Mouse (Mus musculus) heart, embryonic 15.5 days (tissue): ENCODE results near the gene Lonrf2. TPM values are rescaled to one million over a fixed set of nuclear protein-coding genes. Genes with fewer than 3 reads are reported as not detected.

Experiments
- ATAC-seq: fragments of 200-750 bp; cut with Nextera tagmentation; replicated peaks from 2 replicates; pipeline ENCODE4 v1.8.0; 2017; ENCODE audit warnings: low read depth, moderate TSS enrichment; ENCODE audit not compliant: insufficient number of reproducible peaks, insufficient read depth, low FRiP score
- H3K27ac ChIP-seq: fragments of 300-500 bp; sonication (generic); 2 replicates; pipeline ENCODE4 v1.5.1; 2015; ENCODE audit warnings: mild to moderate bottlenecking, inconsistent platforms
- H3K27me3 ChIP-seq: fragments of 300-500 bp; sonication (generic); 2 replicates; pipeline ENCODE4 v1.6.1; 2015; ENCODE audit warnings: inconsistent platforms
- H3K36me3 ChIP-seq: fragments of 300-500 bp; sonication (generic); 2 replicates; pipeline ENCODE4 v1.6.1; 2015; ENCODE audit warnings: mild to moderate bottlenecking, inconsistent platforms
- H3K4me1 ChIP-seq: fragments of 300-500 bp; sonication (generic); replicated peaks from 2 replicates; pipeline ENCODE4 v1.6.1; 2015; ENCODE audit warnings: inconsistent platforms
- H3K4me2 ChIP-seq: fragments of 300-500 bp; sonication (generic); 2 replicates; pipeline ENCODE4 v1.6.1; 2015; ENCODE audit warnings: inconsistent platforms, mild to moderate bottlenecking, moderate library complexity
- H3K4me3 ChIP-seq: fragments of 300-500 bp; sonication (generic); 2 replicates; pipeline ENCODE4 v1.5.1; 2015; ENCODE audit warnings: mild to moderate bottlenecking, inconsistent platforms
- H3K9ac ChIP-seq: fragments of 300-500 bp; sonication (generic); 2 replicates; pipeline ENCODE4 v1.6.1; 2015; ENCODE audit warnings: mild to moderate bottlenecking, inconsistent platforms
- H3K9me3 ChIP-seq: fragments of 300-500 bp; sonication (generic); replicated peaks from 2 replicates; pipeline ENCODE4 v1.6.1; 2016; ENCODE audit warnings: inconsistent platforms
- WGBS: fragments of 180-500 bp; shearing (Covaris S2); methylation state at CpG from one replicate; pipeline ENCODE4 v1.1.7; 2015; ENCODE audit warnings: mixed read lengths; 5-methylcytosine and 5-hydroxymethylcytosine counted together
- polyA plus RNA-seq: library from polyadenylated mRNA; unstranded; fragments of >200 nt; fragmentation: Nextera tagmentation; extraction: Ambion mirVana; gene quantifications from 2 replicates; pipeline ENCODE4 v1.2.1, GENCODE M21; 2015

Gene Lonrf2
- polyA plus RNA-seq, 1 experiment from 2014 or later: 0.53 TPM

- no peaks in the 10 kb centered on the region for H3K36me3 ChIP-seq
- H3K27ac ChIP-seq: no peak overlapping the region
- H3K4me2 ChIP-seq: no peak overlapping the region
- H3K4me3 ChIP-seq: no peak overlapping the region
- no peaks in the 10 kb centered on the region for H3K4me1 ChIP-seq
- H3K9ac ChIP-seq: no peak overlapping the region
- 15% methylated on average over 4 of the region's 4 CpGs for WGBS
- H3K9me3 ChIP-seq: no peaks in the 10 kb centered on the region
- H3K27me3 ChIP-seq: no peaks in the 10 kb centered on the region
- no peak for ATAC-seq
Observed at GRCm38 (mm10) chr1:38862213-38862612, 25.7 kb upstream of the Lonrf2 start.

GRCm38 (mm10) chr1:38860867-38861524, 24.5 kb upstream of the Lonrf2 start:
- Histone ChIP-seq H3K9me3 (no peaks in the 10 kb centered on the region), H3K4me2 (no peak overlapping the region), H3K36me3 (no peaks in the 10 kb centered on the region), H3K4me3 (no peak overlapping the region), H3K27me3 (no peaks in the 10 kb centered on the region), H3K9ac (no peak overlapping the region), H3K4me1 (no peaks in the 10 kb centered on the region), H3K27ac (no peak overlapping the region)
- ATAC-seq: no peak
- WGBS: 76% methylated on average over 9 of the region's 9 CpGs

- WGBS: 69% methylated on average over 5 of the region's 5 CpGs
- Histone ChIP-seq H3K27ac (no peak overlapping the region), H3K9me3 (no peaks in the 10 kb centered on the region), H3K9ac (no peak overlapping the region), H3K36me3 (no peaks in the 10 kb centered on the region), H3K4me1 (no peaks in the 10 kb centered on the region), H3K4me3 (no peak overlapping the region), H3K4me2 (no peak overlapping the region), H3K27me3 (no peaks in the 10 kb centered on the region)
- no peak for ATAC-seq
Observed at GRCm38 (mm10) chr1:38860207-38860606, 23.7 kb upstream of the Lonrf2 start.

- Histone ChIP-seq H3K4me3 (no peak overlapping the region), H3K36me3 (no peaks in the 10 kb centered on the region), H3K9me3 (no peaks in the 10 kb centered on the region), H3K4me2 (no peak overlapping the region), H3K27ac (no peak overlapping the region), H3K27me3 (0 out of 2 replicates have a peak, but pooled peaks cover 2% of the 10 kb centered on the region), H3K9ac (no peak overlapping the region), H3K4me1 (no peaks in the 10 kb centered on the region)
- WGBS: 11% methylated on average over 3 of the region's 3 CpGs
- ATAC-seq: no peak
Observed at GRCm38 (mm10) chr1:38856196-38856595, 19.7 kb upstream of the Lonrf2 start.

GRCm38 (mm10) chr1:38852250-38852649, 15.7 kb upstream of the Lonrf2 start:
- Histone ChIP-seq H3K9me3 (no peaks in the 10 kb centered on the region), H3K4me2 (no peak overlapping the region), H3K36me3 (no peaks in the 10 kb centered on the region), H3K27ac (no peak overlapping the region), H3K27me3 (0 out of 2 replicates have a peak, but pooled peaks cover 2% of the 10 kb centered on the region), H3K9ac (no peak overlapping the region), H3K4me3 (no peak overlapping the region), H3K4me1 (no peaks in the 10 kb centered on the region)
- ATAC-seq: no peak
- 65% methylated on average over 2 of the region's 2 CpGs for WGBS

GRCm38 (mm10) chr1:38850650-38851049, 14.1 kb upstream of the Lonrf2 start:
- Histone ChIP-seq H3K36me3 (no peaks in the 10 kb centered on the region), H3K9ac (no peak overlapping the region), H3K4me3 (no peak overlapping the region), H3K27me3 (0 out of 2 replicates have a peak, but pooled peaks cover 2% of the 10 kb centered on the region), H3K27ac (no peak overlapping the region), H3K9me3 (no peaks in the 10 kb centered on the region), H3K4me1 (no peaks in the 10 kb centered on the region), H3K4me2 (no peak overlapping the region)
- 59% methylated on average over 2 of the region's 2 CpGs for WGBS
- no peak for ATAC-seq

- no peak overlapping the region for H3K4me2 ChIP-seq
- no peak overlapping the region for H3K27ac ChIP-seq
- H3K9ac ChIP-seq: no peak overlapping the region
- no peak for ATAC-seq
- no peaks in the 10 kb centered on the region for H3K9me3 ChIP-seq
- H3K27me3 ChIP-seq: no peaks in the 10 kb centered on the region
- no peaks in the 10 kb centered on the region for H3K36me3 ChIP-seq
- H3K4me1 ChIP-seq: no peaks in the 10 kb centered on the region
- H3K4me3 ChIP-seq: no peak overlapping the region
- 89% methylated on average over 2 of the region's 2 CpGs for WGBS
Observed at GRCm38 (mm10) chr1:38848451-38849289, 12.2 kb upstream of the Lonrf2 start.

- no peak overlapping the region for H3K9ac ChIP-seq
- no peaks in the 10 kb centered on the region for H3K36me3 ChIP-seq
- WGBS: 70% methylated on average over 11 of the region's 11 CpGs
- no peaks in the 10 kb centered on the region for H3K27me3 ChIP-seq
- H3K4me3 ChIP-seq: no peak overlapping the region
- ATAC-seq: no peak
- H3K27ac ChIP-seq: no peak overlapping the region
- H3K4me1 ChIP-seq: no peaks in the 10 kb centered on the region
- H3K9me3 ChIP-seq: no peaks in the 10 kb centered on the region
- H3K4me2 ChIP-seq: no peak overlapping the region
Observed at GRCm38 (mm10) chr1:38847975-38848374, 11.5 kb upstream of the Lonrf2 start.

GRCm38 (mm10) chr1:38843275-38843674, 6.8 kb upstream of the Lonrf2 start:
- 73% methylated on average over 4 of the region's 4 CpGs for WGBS
- no peaks in the 10 kb centered on the region for H3K4me1 ChIP-seq

GRCm38 (mm10) chr1:38842861-38843260, 6.3 kb upstream of the Lonrf2 start:
- H3K4me3 ChIP-seq: no peak overlapping the region
- 79% methylated on average over 1 of the region's 1 CpGs for WGBS
- H3K4me2 ChIP-seq: no peak overlapping the region

More at GRCm38 (mm10) chr1:38843275-38843674, 6.8 kb upstream of the Lonrf2 start:
- Histone ChIP-seq H3K4me2 (no peak overlapping the region), H3K27ac (no peak overlapping the region), H3K27me3 (no peaks in the 10 kb centered on the region), H3K9me3 (no peaks in the 10 kb centered on the region), H3K9ac (no peak overlapping the region), H3K4me3 (no peak overlapping the region), H3K36me3 (no peaks in the 10 kb centered on the region)
- no peak for ATAC-seq

GRCm38 (mm10) chr1:38839944-38840343, 3.4 kb upstream of the Lonrf2 start:
- Histone ChIP-seq H3K4me1 (peaks cover 3% of the 10 kb centered on the region; the same call in 1 of the 2 replicates), H3K9me3 (no peaks in the 10 kb centered on the region), H3K4me2 (no peak overlapping the region), H3K27me3 (peaks cover 19% of the 10 kb centered on the region), H3K9ac (no peak overlapping the region), H3K27ac (no peak overlapping the region), H3K4me3 (no peak overlapping the region), H3K36me3 (no peaks in the 10 kb centered on the region)
- 26% methylated on average over 1 of the region's 1 CpGs for WGBS
- ATAC-seq: no peak

More at GRCm38 (mm10) chr1:38842861-38843260, 6.3 kb upstream of the Lonrf2 start:
- Histone ChIP-seq H3K4me1 (no peaks in the 10 kb centered on the region), H3K27me3 (no peaks in the 10 kb centered on the region), H3K27ac (no peak overlapping the region), H3K9ac (no peak overlapping the region), H3K9me3 (no peaks in the 10 kb centered on the region), H3K36me3 (no peaks in the 10 kb centered on the region)
- no peak for ATAC-seq
